Mouse (Mus musculus) hindbrain, embryonic 11.5 days (tissue): Measurements from ENCODE around the gene Spred1. TPM values are rescaled to one million over a fixed set of nuclear protein-coding genes. Genes with fewer than 3 reads are reported as not detected.

ENCODE experiments used
- microRNA counts: library from miRNA; unstranded; fragments of <30 nt; microRNA quantifications from one replicate; lab custom pipeline; 2015
- polyA plus RNA-seq: library from polyadenylated mRNA; unstranded; fragments of >200 nt; fragmentation: Nextera tagmentation; extraction: Ambion mirVana; gene quantifications from 2 replicates; pipeline ENCODE4 v1.2.1, GENCODE M21; 2014

The Spred1 gene
- polyA plus RNA-seq, 1 experiment from 2014 or later, result 17.8 TPM

MicroRNAs encoded within 50 kb of the gene (microRNA counts, 519-probe panel; counts per million panel counts)
- microRNA mmu-miR-674 (lab: Ali Mortazavi, UCI), result 4,438 counts per million, percentile 47 among the panel's probes with 10 or more counts

Other genes with a start within 250 kb of the Spred1 start
- gene Tmco5, start 242.7 kb upstream of the Spred1 start, polyA plus RNA-seq, result not detected in 2 replicates
- 9.2 and 13.0 TPM in 2 replicates for gene Fam98b, start 128.4 kb downstream of the Spred1 start, polyA plus RNA-seq
- gene Rasgrp1, start 221.6 kb downstream of the Spred1 start, polyA plus RNA-seq, result 0.71 and 0.74 TPM in 2 replicates